Mouse (Mus musculus): Measurements from ENCODE around the gene Hdgfl3. TPM values are rescaled to one million over a fixed set of nuclear protein-coding genes. Genes with fewer than 3 reads are reported as not detected.
A peak's percentile ranks its signal among the peaks of the same experiment; 100 is the strongest.

The Hdgfl3 gene
- polyA plus RNA-seq, 1 experiment from 2014 or later: 57.5 TPM

GRCm38 (mm10) chr7:81861921-81862320, 72.4 kb downstream of the Hdgfl3 start:
- no peak overlapping the region for H3K9ac ChIP-seq
- no peaks in the 10 kb centered on the region for H3K36me3 ChIP-seq
- WGBS: 71% methylated on average over 4 of the region's 4 CpGs
- H3K4me3 ChIP-seq: no peak overlapping the region
- no peak overlapping the region for H3K4me2 ChIP-seq (replicated peaks)
- no peaks in the 10 kb centered on the region for H3K9me3 ChIP-seq (replicated peaks)
- no peak overlapping the region for H3K27ac ChIP-seq
- peaks cover 10% of the 10 kb centered on the region for H3K4me1 ChIP-seq
- ATAC-seq (ENCODE audit: low FRiP score): no peak
- peaks cover 42% of the 10 kb centered on the region for H3K27me3 ChIP-seq

GRCm38 (mm10) chr7:81861461-81861860, 72.8 kb downstream of the Hdgfl3 start:
- H3K4me2 ChIP-seq (replicated peaks): no peak overlapping the region
- WGBS: 92% methylated on average over 2 of the region's 2 CpGs

GRCm38 (mm10) chr7:81860996-81861395, 73.3 kb downstream of the Hdgfl3 start:
- Histone ChIP-seq H3K36me3 (no peaks in the 10 kb centered on the region), H3K9me3 (replicated peaks) (no peaks in the 10 kb centered on the region), H3K4me3 (no peak overlapping the region), H3K4me2 (replicated peaks) (no peak overlapping the region), H3K4me1 (peaks cover 10% of the 10 kb centered on the region), H3K9ac (no peak overlapping the region), H3K27me3 (peaks cover 44% of the 10 kb centered on the region), H3K27ac (no peak overlapping the region)
- WGBS: 78% methylated on average over 5 of the region's 5 CpGs
- no peak for ATAC-seq (ENCODE audit: low FRiP score)

More at GRCm38 (mm10) chr7:81861461-81861860, 72.8 kb downstream of the Hdgfl3 start:
- no peaks in the 10 kb centered on the region for H3K9me3 ChIP-seq (replicated peaks)
- H3K4me1 ChIP-seq: peaks cover 10% of the 10 kb centered on the region
- no peaks in the 10 kb centered on the region for H3K36me3 ChIP-seq
- peaks cover 44% of the 10 kb centered on the region for H3K27me3 ChIP-seq
- H3K4me3 ChIP-seq: no peak overlapping the region
- no peak overlapping the region for H3K27ac ChIP-seq
- H3K9ac ChIP-seq: no peak overlapping the region
- no peak for ATAC-seq (ENCODE audit: low FRiP score)

DNA sequence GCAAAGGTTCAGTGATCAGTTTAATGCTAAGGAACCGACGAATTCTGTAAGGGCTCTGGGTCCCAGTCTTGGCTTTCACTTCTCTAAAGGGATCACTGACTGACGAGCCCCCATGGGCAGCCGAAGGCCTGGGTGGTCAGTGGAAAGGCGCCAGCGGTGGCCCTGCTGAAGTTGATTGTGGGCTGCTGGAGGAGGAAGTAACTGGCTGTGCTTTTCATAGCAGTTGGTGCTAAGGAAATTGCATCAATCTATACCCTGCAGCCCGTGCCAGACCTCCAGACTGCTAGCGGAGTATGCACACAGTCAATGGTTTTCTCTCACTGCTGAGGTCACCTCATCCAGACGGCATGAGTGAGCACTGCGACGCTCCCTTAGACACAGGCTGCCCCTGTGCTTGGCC, 74.2 kb downstream of the Hdgfl3 start:
- ATAC-seq (ENCODE audit: low FRiP score): no peak
- Histone ChIP-seq H3K27ac (no peak overlapping the region), H3K4me2 (replicated peaks) (peak overlapping the region; percentile 98), H3K27me3 (peaks cover 44% of the 10 kb centered on the region), H3K36me3 (no peaks in the 10 kb centered on the region), H3K9me3 (replicated peaks) (no peaks in the 10 kb centered on the region), H3K4me3 (0 out of 2 replicates have a peak overlapping the region, but pooled peaks have one; percentile 2), H3K4me1 (peaks cover 10% of the 10 kb centered on the region), H3K9ac (no peak overlapping the region)
- WGBS: 47% methylated on average over 11 of the region's 11 CpGs

- Histone ChIP-seq H3K4me2 (replicated peaks) (peak within 1 kb of the TSS; percentile 98), H3K4me1 (peaks cover 16% of the 10 kb centered on the region), H3K27ac (0 out of 2 replicates have a peak within 1 kb of the TSS, but pooled peaks have one; percentile 35), H3K9me3 (replicated peaks) (no peaks in the 10 kb centered on the region), H3K36me3 (no peaks in the 10 kb centered on the region), H3K9ac (peak within 1 kb of the TSS; percentile 74), H3K27me3 (peaks cover 44% of the 10 kb centered on the region), H3K4me3 (peak within 1 kb of the TSS; percentile 63)
- ATAC-seq (ENCODE audit: low FRiP score): peak; percentile 75
- under 1% methylated on average over 64 of the region's 64 CpGs for WGBS
Observed at GRCm38 (mm10) chr7:81858968-81859721, 75.1 kb downstream of the Hdgfl3 start, which contains the start of gene Tm6sf1. Gene Tm6sf1 (plus strand): TSS chr7:81859001.

- Histone ChIP-seq H3K4me3 (peak overlapping the region; percentile 63), H3K4me2 (replicated peaks) (peak overlapping the region; percentile 98), H3K9ac (no peak overlapping the region), H3K27ac (no peak overlapping the region), H3K9me3 (replicated peaks) (no peaks in the 10 kb centered on the region), H3K4me1 (peaks cover 16% of the 10 kb centered on the region), H3K36me3 (no peaks in the 10 kb centered on the region), H3K27me3 (peaks cover 44% of the 10 kb centered on the region)
- 4% methylated on average over 9 of the region's 9 CpGs for WGBS
- no peak for ATAC-seq (ENCODE audit: low FRiP score)
Observed at GRCm38 (mm10) chr7:81858236-81858635, 76.0 kb downstream of the Hdgfl3 start.

- Histone ChIP-seq H3K4me3 (no peak overlapping the region), H3K4me2 (replicated peaks) (no peak overlapping the region), H3K4me1 (peaks cover 16% of the 10 kb centered on the region), H3K9ac (no peak overlapping the region), H3K27ac (no peak overlapping the region), H3K36me3 (no peaks in the 10 kb centered on the region), H3K9me3 (replicated peaks) (no peaks in the 10 kb centered on the region), H3K27me3 (peaks cover 41% of the 10 kb centered on the region)
- WGBS: 72% methylated on average over 4 of the region's 4 CpGs
- ATAC-seq (ENCODE audit: low FRiP score): no peak
Observed at GRCm38 (mm10) chr7:81856221-81856620, 78.1 kb downstream of the Hdgfl3 start.

- H3K36me3 ChIP-seq: no peaks in the 10 kb centered on the region
- ATAC-seq (ENCODE audit: low FRiP score): no peak
- no peaks in the 10 kb centered on the region for H3K9me3 ChIP-seq (replicated peaks)
- no peak within 1 kb of the TSS for H3K4me2 ChIP-seq (replicated peaks)
- H3K4me1 ChIP-seq: peaks cover 16% of the 10 kb centered on the region
- no peak within 1 kb of the TSS for H3K9ac ChIP-seq
- no peak within 1 kb of the TSS for H3K4me3 ChIP-seq
- no peak within 1 kb of the TSS for H3K27ac ChIP-seq
- H3K27me3 ChIP-seq: peaks cover 37% of the 10 kb centered on the region
- WGBS: 71% methylated on average over 1 of the region's 1 CpGs
Observed at GRCm38 (mm10) chr7:81855694-81856093, 78.6 kb downstream of the Hdgfl3 start, which contains the start of gene Gm10160. Gene Gm10160 (minus strand): TSS chr7:81855794.

- 66% methylated on average over 8 of the region's 8 CpGs for WGBS
- Histone ChIP-seq H3K36me3 (no peaks in the 10 kb centered on the region), H3K4me2 (replicated peaks) (no peak overlapping the region), H3K4me1 (peaks cover 16% of the 10 kb centered on the region), H3K9ac (no peak overlapping the region), H3K4me3 (no peak overlapping the region), H3K27me3 (peaks cover 28% of the 10 kb centered on the region), H3K9me3 (replicated peaks) (no peaks in the 10 kb centered on the region), H3K27ac (no peak overlapping the region)
- no peak for ATAC-seq (ENCODE audit: low FRiP score)
Observed at GRCm38 (mm10) chr7:81854568-81855307, 79.5 kb downstream of the Hdgfl3 start.

GRCm38 (mm10) chr7:81851706-81852105, 82.6 kb downstream of the Hdgfl3 start:
- no peak overlapping the region for H3K9ac ChIP-seq
- H3K4me3 ChIP-seq: no peak overlapping the region
- H3K27ac ChIP-seq: no peak overlapping the region
- H3K27me3 ChIP-seq: 0 out of 2 replicates have a peak, but pooled peaks cover under 1% of the 10 kb centered on the region
- no peaks in the 10 kb centered on the region for H3K36me3 ChIP-seq
- peaks cover 6% of the 10 kb centered on the region; the same call in 1 of the 2 replicates for H3K4me1 ChIP-seq
- WGBS: 83% methylated on average over 3 of the region's 3 CpGs
- ATAC-seq (ENCODE audit: low FRiP score): no peak
- no peaks in the 10 kb centered on the region for H3K9me3 ChIP-seq (replicated peaks)
- no peak overlapping the region for H3K4me2 ChIP-seq (replicated peaks)

DNA sequence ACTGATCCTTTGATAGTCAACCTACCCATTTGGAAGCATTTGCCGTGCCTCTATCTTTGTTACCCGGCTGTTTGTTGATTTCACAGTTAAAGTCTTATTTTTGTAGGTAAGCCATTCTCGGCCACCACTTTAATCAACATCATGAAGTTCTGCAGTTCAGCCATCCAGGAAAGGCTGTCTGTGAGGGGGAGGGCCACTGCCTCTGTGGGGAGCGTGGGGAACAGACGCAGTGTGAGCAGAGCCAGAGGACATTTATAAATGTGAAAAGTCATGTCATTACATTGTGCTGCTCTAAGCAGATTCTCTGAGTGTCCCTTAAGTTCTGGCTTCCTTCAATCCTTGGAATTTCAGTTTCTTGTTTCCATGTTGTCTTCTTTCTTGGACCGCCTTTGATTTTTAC, 84.1 kb downstream of the Hdgfl3 start:
- Histone ChIP-seq H3K36me3 (no peaks in the 10 kb centered on the region), H3K9ac (no peak overlapping the region), H3K9me3 (replicated peaks) (no peaks in the 10 kb centered on the region), H3K27ac (no peak overlapping the region), H3K4me3 (no peak overlapping the region), H3K4me1 (peaks cover 6% of the 10 kb centered on the region; the same call in 1 of the 2 replicates), H3K4me2 (replicated peaks) (no peak overlapping the region), H3K27me3 (no peaks in the 10 kb centered on the region)
- no peak for ATAC-seq (ENCODE audit: low FRiP score)
- 82% methylated on average over 6 of the region's 6 CpGs for WGBS

DNA sequence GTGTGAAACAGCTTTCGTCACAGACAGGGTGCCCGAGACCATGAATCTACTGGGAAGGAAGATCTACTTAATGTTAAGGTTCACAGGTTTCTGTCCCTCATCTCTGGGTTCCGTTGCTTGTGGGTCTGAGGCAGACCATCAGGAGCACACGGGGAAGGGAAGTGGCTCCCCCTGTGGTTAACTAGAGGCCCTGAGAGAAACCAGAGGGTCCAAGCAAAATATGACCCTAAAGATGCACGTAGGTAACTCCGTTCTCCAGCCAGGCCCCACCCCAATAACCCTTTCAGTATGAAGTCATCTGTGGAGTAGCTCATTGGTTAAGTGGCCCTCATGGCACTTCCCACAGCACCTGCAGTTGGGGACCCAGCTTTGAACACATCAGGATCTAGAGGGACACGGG, 84.6 kb downstream of the Hdgfl3 start:
- H3K27me3 ChIP-seq: no peaks in the 10 kb centered on the region
- no peak overlapping the region for H3K4me3 ChIP-seq
- H3K36me3 ChIP-seq: no peaks in the 10 kb centered on the region
- H3K9ac ChIP-seq: no peak overlapping the region
- WGBS: 90% methylated on average over 7 of the region's 7 CpGs
- H3K9me3 ChIP-seq (replicated peaks): no peaks in the 10 kb centered on the region
- ATAC-seq (ENCODE audit: low FRiP score): no peak
- H3K27ac ChIP-seq: no peak overlapping the region
- H3K4me1 ChIP-seq: peaks cover 4% of the 10 kb centered on the region; the same call in 1 of the 2 replicates
- no peak overlapping the region for H3K4me2 ChIP-seq (replicated peaks)

All from hindbrain, embryonic 12.5 days (tissue).